Mouse (Mus musculus) forebrain, embryonic 14.5 days (tissue): Measurements from ENCODE around the gene Abca1. TPM values are rescaled to one million over a fixed set of nuclear protein-coding genes. Genes with fewer than 3 reads are reported as not detected.

Experiments used
- ATAC-seq: fragments of 200-750 bp; cut with Nextera tagmentation; 2 replicates; pipeline ENCODE4 v1.8.0; 2017; ENCODE audit warnings: mild to moderate bottlenecking, moderate library complexity
- DNase-seq: peaks from one replicate; pipeline ENCODE4 v3.0.0-alpha.2; 2015; ENCODE audit warnings: low spot score
- H3K27ac ChIP-seq: fragments of 300-500 bp; sonication (generic); 2 replicates; pipeline ENCODE4 v1.5.1; 2014; ENCODE audit warnings: low read depth, mild to moderate bottlenecking, control low read depth, low read length, moderate library complexity
- H3K27me3 ChIP-seq: fragments of 300-500 bp; sonication (generic); replicated peaks from 2 replicates; pipeline ENCODE4 v1.6.1; 2014; ENCODE audit warnings: low read length, control low read depth, mixed read lengths; ENCODE audit not compliant: control insufficient read depth, insufficient read depth
- H3K36me3 ChIP-seq: fragments of 300-500 bp; sonication (generic); 2 replicates; pipeline ENCODE4 v1.6.1; 2014; ENCODE audit warnings: low read length, control low read depth; ENCODE audit not compliant: control insufficient read depth, insufficient read depth
- H3K4me1 ChIP-seq: fragments of 300-500 bp; sonication (generic); 2 replicates; pipeline ENCODE4 v1.6.1; 2014; ENCODE audit warnings: antibody characterized with exemption, low read length, control low read depth; ENCODE audit not compliant: control insufficient read depth, insufficient read depth
- H3K4me2 ChIP-seq: fragments of 300-500 bp; sonication (generic); 2 replicates; pipeline ENCODE4 v1.6.1; 2014; ENCODE audit warnings: mild to moderate bottlenecking, control low read depth, low read length
- H3K4me3 ChIP-seq: fragments of 300-500 bp; sonication (generic); 2 replicates; pipeline ENCODE4 v1.5.1; 2014; ENCODE audit warnings: low read depth, low read length, control low read depth
- H3K9ac ChIP-seq: fragments of 300-500 bp; sonication (generic); 2 replicates; pipeline ENCODE4 v1.6.1; 2014; ENCODE audit warnings: mild to moderate bottlenecking, low read length, control low read depth, moderate library complexity
- H3K9me3 ChIP-seq: fragments of 300-500 bp; sonication (generic); replicated peaks from 2 replicates; pipeline ENCODE4 v1.6.1; 2016; ENCODE audit warnings: low read length, control low read depth, mixed read lengths; ENCODE audit not compliant: control insufficient read depth
- WGBS: fragments of 180-500 bp; shearing (Covaris S2); extraction: QIAGEN DNeasy Blood & Tissue Kit; methylation state at CpG from one replicate; pipeline ENCODE4 v1.1.7; 2014; 5-methylcytosine and 5-hydroxymethylcytosine counted together
- polyA plus RNA-seq: library from polyadenylated mRNA; unstranded; fragments of >200 nt; fragmentation: Nextera tagmentation; extraction: Ambion mirVana; gene quantifications from 2 replicates; pipeline ENCODE4 v1.2.1, GENCODE M21; 2014

Gene Abca1
- polyA plus RNA-seq, 1 experiment from 2014 or later: 9.6 TPM

GRCm38 (mm10) chr4:53133995-53134394 lies 25.7 kb downstream of the Abca1 start:
- WGBS: 92% methylated on average over 4 of the region's 4 CpGs
- H3K4me2 ChIP-seq: no peak overlapping the region
- H3K4me1 ChIP-seq: no peaks in the 10 kb centered on the region
- H3K9me3 ChIP-seq: no peaks in the 10 kb centered on the region
- H3K36me3 ChIP-seq: peaks cover 9% of the 10 kb centered on the region; the same call in 1 of the 2 replicates
- H3K27ac ChIP-seq: no peak overlapping the region
- no peaks in the 10 kb centered on the region for H3K27me3 ChIP-seq
- ATAC-seq (no peak), DNase-seq (no peak)
- no peak overlapping the region for H3K9ac ChIP-seq
- no peak overlapping the region for H3K4me3 ChIP-seq

GRCm38 (mm10) chr4:53131538-53131937 lies 28.2 kb downstream of the Abca1 start:
- no peaks in the 10 kb centered on the region for H3K27me3 ChIP-seq
- H3K36me3 ChIP-seq: peaks cover 17% of the 10 kb centered on the region
- DNase-seq (no peak), ATAC-seq (no peak)
- no peak overlapping the region for H3K9ac ChIP-seq
- H3K9me3 ChIP-seq: no peaks in the 10 kb centered on the region
- H3K4me3 ChIP-seq: no peak overlapping the region
- no peak overlapping the region for H3K4me2 ChIP-seq
- 92% methylated on average over 5 of the region's 5 CpGs for WGBS
- no peaks in the 10 kb centered on the region for H3K4me1 ChIP-seq
- H3K27ac ChIP-seq: no peak overlapping the region

GRCm38 (mm10) chr4:53130622-53131517 lies 28.8 kb downstream of the Abca1 start:
- DNase-seq (no peak), ATAC-seq (no peak)
- Histone ChIP-seq H3K27ac (no peak overlapping the region), H3K27me3 (no peaks in the 10 kb centered on the region), H3K4me1 (no peaks in the 10 kb centered on the region), H3K4me3 (no peak overlapping the region), H3K4me2 (no peak overlapping the region), H3K36me3 (peaks cover 17% of the 10 kb centered on the region), H3K9ac (no peak overlapping the region), H3K9me3 (no peaks in the 10 kb centered on the region)
- WGBS: 56% methylated on average over 6 of the region's 6 CpGs

- peaks cover 17% of the 10 kb centered on the region for H3K36me3 ChIP-seq
- H3K9me3 ChIP-seq: no peaks in the 10 kb centered on the region
- ATAC-seq (no peak), DNase-seq (no peak)
- no peak overlapping the region for H3K9ac ChIP-seq
- H3K4me1 ChIP-seq: no peaks in the 10 kb centered on the region
- WGBS: 93% methylated on average over 11 of the region's 11 CpGs
- H3K4me3 ChIP-seq: no peak overlapping the region
- H3K4me2 ChIP-seq: no peak overlapping the region
- no peaks in the 10 kb centered on the region for H3K27me3 ChIP-seq
- no peak overlapping the region for H3K27ac ChIP-seq
These were observed 29.9 kb downstream of the Abca1 start for GRCm38 (mm10) chr4:53129716-53130301.

GRCm38 (mm10) chr4:53127266-53127665 lies 32.4 kb downstream of the Abca1 start:
- no peak overlapping the region for H3K9ac ChIP-seq
- peaks cover 17% of the 10 kb centered on the region for H3K36me3 ChIP-seq
- H3K27me3 ChIP-seq: no peaks in the 10 kb centered on the region
- DNase-seq (no peak), ATAC-seq (no peak)
- H3K4me3 ChIP-seq: no peak overlapping the region
- no peak overlapping the region for H3K27ac ChIP-seq
- 88% methylated on average over 5 of the region's 5 CpGs for WGBS
- no peaks in the 10 kb centered on the region for H3K4me1 ChIP-seq
- H3K4me2 ChIP-seq: no peak overlapping the region
- no peaks in the 10 kb centered on the region for H3K9me3 ChIP-seq

GRCm38 (mm10) chr4:53126794-53127193 lies 32.9 kb downstream of the Abca1 start:
- H3K4me2 ChIP-seq: no peak overlapping the region
- WGBS: 95% methylated on average over 7 of the region's 7 CpGs
- H3K36me3 ChIP-seq: peaks cover 17% of the 10 kb centered on the region
- no peaks in the 10 kb centered on the region for H3K4me1 ChIP-seq
- no peak for ATAC-seq
- no peaks in the 10 kb centered on the region for H3K9me3 ChIP-seq
- DNase-seq: no peak
- H3K9ac ChIP-seq: no peak overlapping the region
- no peaks in the 10 kb centered on the region for H3K27me3 ChIP-seq
- H3K4me3 ChIP-seq: no peak overlapping the region
- H3K27ac ChIP-seq: no peak overlapping the region

- H3K4me3 ChIP-seq: no peak overlapping the region
- ATAC-seq: no peak
- no peak for DNase-seq
- WGBS: 94% methylated on average over 10 of the region's 10 CpGs
- peaks cover 12% of the 10 kb centered on the region; the same call in 1 of the 2 replicates for H3K36me3 ChIP-seq
- H3K9ac ChIP-seq: no peak overlapping the region
- no peak overlapping the region for H3K27ac ChIP-seq
- no peaks in the 10 kb centered on the region for H3K4me1 ChIP-seq
- no peaks in the 10 kb centered on the region for H3K27me3 ChIP-seq
- H3K4me2 ChIP-seq: no peak overlapping the region
- no peaks in the 10 kb centered on the region for H3K9me3 ChIP-seq
These were observed 34.7 kb downstream of the Abca1 start for GRCm38 (mm10) chr4:53124837-53125490.

GRCm38 (mm10) chr4:53122310-53122709 lies 37.4 kb downstream of the Abca1 start:
- ATAC-seq (no peak), DNase-seq (no peak)
- Histone ChIP-seq H3K27ac (no peak overlapping the region), H3K36me3 (peaks cover 6% of the 10 kb centered on the region; the same call in 1 of the 2 replicates), H3K9me3 (no peaks in the 10 kb centered on the region), H3K9ac (no peak overlapping the region), H3K4me3 (no peak overlapping the region), H3K27me3 (no peaks in the 10 kb centered on the region), H3K4me2 (no peak overlapping the region), H3K4me1 (no peaks in the 10 kb centered on the region)
- WGBS: 83% methylated on average over 3 of the region's 3 CpGs
